Mouse (Mus musculus) MEL (cell line): ENCODE data around the gene Rnaseh2b. TPM values are rescaled to one million over a fixed set of nuclear protein-coding genes. Genes with fewer than 3 reads are reported as not detected.

Experiments used
- DNase-seq: peaks from one replicate; pipeline ENCODE4 v3.0.0; 2011; ENCODE audit warnings: low read depth, low spot score
- H3K27ac ChIP-seq: 2 replicates; pipeline ENCODE4 v1.5.1; 2012; ENCODE audit warnings: low read depth, mild to moderate bottlenecking, control low read depth, low read length, moderate library complexity; ENCODE audit not compliant: control insufficient read depth
- H3K27me3 ChIP-seq, 2 experiments: fragments of 150-350 bp in 1 of 2; sonication (generic) in 1 of 2; 2 replicates each; pipeline ENCODE4 v1.6.1; 2012; ENCODE audit warnings: low read length in 2 of 2, mild to moderate bottlenecking in 2 of 2, improper control_type of control experiment in 1 of 2, moderate library complexity in 1 of 2; ENCODE audit not compliant: insufficient read depth in 2 of 2, control insufficient read depth in 1 of 2
- H3K36me3 ChIP-seq, 2 experiments: 2 replicates each; pipeline ENCODE4 v1.6.1; 2012 to 2014; ENCODE audit warnings: low read length in 2 of 2, improper control_type of control experiment in 1 of 2, inconsistent platforms in 1 of 2, mild to moderate bottlenecking in 1 of 2; ENCODE audit not compliant: insufficient read depth in 2 of 2, control insufficient read depth in 1 of 2
- H3K4me1 ChIP-seq, 2 experiments: fragments of 150-350 bp in 1 of 2; sonication (generic) in 1 of 2; 2 replicates each; pipeline ENCODE4 v1.6.1; 2012; ENCODE audit warnings: low read length in 2 of 2, improper control_type of control experiment in 1 of 2, mild to moderate bottlenecking in 1 of 2; ENCODE audit not compliant: insufficient read depth in 2 of 2, control insufficient read depth in 1 of 2
- H3K4me3 ChIP-seq, 2 experiments: fragments of 150-350 bp in 1 of 2; sonication (generic) in 1 of 2; 2 replicates each; pipeline ENCODE4 v1.5.1; 2012; ENCODE audit warnings: low read depth in 2 of 2, low read length in 2 of 2, mild to moderate bottlenecking in 2 of 2, moderate library complexity in 2 of 2, control low read depth in 1 of 2, improper control_type of control experiment in 1 of 2; ENCODE audit not compliant: control insufficient read depth in 1 of 2, insufficient read depth in 1 of 2
- H3K79me2 ChIP-seq: 2 replicates; pipeline ENCODE4 v1.6.1; 2012; ENCODE audit warnings: mild to moderate bottlenecking, low read length, moderate library complexity; ENCODE audit not compliant: control insufficient read depth, poor library complexity, insufficient read depth
- H3K9ac ChIP-seq: 2 replicates; pipeline ENCODE4 v1.6.1; 2012; ENCODE audit warnings: low read depth, mild to moderate bottlenecking, control low read depth, low read length, moderate library complexity; ENCODE audit not compliant: control insufficient read depth, poor library complexity, severe bottlenecking
- H3K9me3 ChIP-seq: fragments of 150-350 bp; sonication (generic); replicated peaks from 2 replicates; pipeline ENCODE4 v1.6.1; 2012; ENCODE audit warnings: mild to moderate bottlenecking, low read length, improper control_type of control experiment, moderate library complexity; ENCODE audit not compliant: insufficient read depth
- BHLHE40 ChIP-seq: IDR thresholded peaks from 2 replicates; pipeline ENCODE4 v1.6.1; 2012; ENCODE audit warnings: low read depth, mild to moderate bottlenecking, inconsistent platforms, low read length, improper control_type of control experiment, borderline replicate concordance
- CTCF ChIP-seq, 3 experiments: IDR thresholded peaks in 2 of 3; conservative IDR thresholded peaks in 1 of 3; 2 replicates each; pipeline ENCODE4 v1.5.1; 2011 to 2012; ENCODE audit warnings: low read length in 3 of 3, low read depth in 2 of 3, mild to moderate bottlenecking in 2 of 3, improper control_type of control experiment in 1 of 3, inconsistent platforms in 1 of 3, mixed read lengths in 1 of 3, moderate library complexity in 1 of 3; ENCODE audit not compliant: control insufficient read depth in 1 of 3, insufficient read depth in 1 of 3, poor library complexity in 1 of 3, severe bottlenecking in 1 of 3
- E2F4 ChIP-seq: IDR thresholded peaks from 2 replicates; pipeline ENCODE4 v1.6.1; 2011; ENCODE audit warnings: low read depth, low read length, improper control_type of control experiment, borderline replicate concordance
- GATA1 ChIP-seq: IDR thresholded peaks from 2 replicates; pipeline ENCODE4 v1.6.1; 2011; ENCODE audit warnings: low read depth, low read length, improper control_type of control experiment
- JUND ChIP-seq: IDR thresholded peaks from 2 replicates; pipeline ENCODE4 v1.6.1; 2011; ENCODE audit warnings: low read depth, mild to moderate bottlenecking, improper control_type of control experiment, low read length
- KAT2A ChIP-seq: conservative IDR thresholded peaks from 2 replicates; pipeline ENCODE4 v1.6.1; 2012; ENCODE audit warnings: low read depth, low read length, improper control_type of control experiment, inconsistent platforms
- MAX ChIP-seq: IDR thresholded peaks from 2 replicates; pipeline ENCODE4 v1.6.1; 2011; ENCODE audit warnings: low read length, improper control_type of control experiment
- MAZ ChIP-seq: IDR thresholded peaks from 2 replicates; pipeline ENCODE4 v1.6.1; 2012; ENCODE audit warnings: low read depth, mild to moderate bottlenecking, inconsistent platforms, low read length, improper control_type of control experiment
- MYB ChIP-seq: IDR thresholded peaks from 2 replicates; pipeline ENCODE4 v1.6.1; 2011; ENCODE audit warnings: mild to moderate bottlenecking, low read depth, low read length, improper control_type of control experiment
- MYC ChIP-seq: IDR thresholded peaks from 2 replicates; pipeline ENCODE4 v1.6.1; 2011; ENCODE audit warnings: low read depth, mild to moderate bottlenecking, low read length, improper control_type of control experiment, moderate library complexity
- NELFE ChIP-seq: IDR thresholded peaks from 2 replicates; pipeline ENCODE4 v1.6.1; 2011; ENCODE audit warnings: low read depth, low read length, improper control_type of control experiment
- NRF1 ChIP-seq: IDR thresholded peaks from 2 replicates; pipeline ENCODE4 v1.6.1; 2014; ENCODE audit warnings: low read depth, mild to moderate bottlenecking, inconsistent platforms, low read length, improper control_type of control experiment, moderate library complexity; ENCODE audit not compliant: poor library complexity, insufficient read depth, severe bottlenecking
- POLR2A ChIP-seq, 2 experiments: IDR thresholded peaks; 2 replicates each; pipeline ENCODE4 v1.6.1; 2011 to 2012; ENCODE audit warnings: low read length in 2 of 2, mild to moderate bottlenecking in 2 of 2, control low read depth in 1 of 2, improper control_type of control experiment in 1 of 2, low read depth in 1 of 2, moderate library complexity in 1 of 2; ENCODE audit not compliant: control insufficient read depth in 1 of 2, insufficient read depth in 1 of 2, poor library complexity in 1 of 2
- POLR2AphosphoS2 ChIP-seq: IDR thresholded peaks from 2 replicates; pipeline ENCODE4 v1.6.1; 2011; ENCODE audit warnings: low read length, improper control_type of control experiment
- POLR2AphosphoS5 ChIP-seq: IDR thresholded peaks from 2 replicates; pipeline ENCODE4 v1.6.1; 2012; ENCODE audit warnings: low read depth, borderline replicate concordance, mild to moderate bottlenecking, inconsistent platforms, low read length, moderate library complexity, mixed read lengths
- RAD21 ChIP-seq: IDR thresholded peaks from 2 replicates; pipeline ENCODE4 v1.6.1; 2011; ENCODE audit warnings: mild to moderate bottlenecking, low read depth, low read length, improper control_type of control experiment
- RCOR1 ChIP-seq: IDR thresholded peaks from 2 replicates; pipeline ENCODE4 v1.6.1; 2012; ENCODE audit warnings: low read depth, mild to moderate bottlenecking, inconsistent platforms, low read length, improper control_type of control experiment
- SIN3A ChIP-seq: IDR thresholded peaks from 2 replicates; pipeline ENCODE4 v1.6.1; 2012; ENCODE audit warnings: low read length, improper control_type of control experiment, inconsistent platforms
- TAL1 ChIP-seq: IDR thresholded peaks from 2 replicates; pipeline ENCODE4 v1.6.1; 2012; ENCODE audit warnings: mild to moderate bottlenecking, inconsistent platforms, low read length, moderate library complexity, mixed read lengths
- TBP ChIP-seq: IDR thresholded peaks from 2 replicates; pipeline ENCODE4 v1.8.0; 2011; ENCODE audit warnings: low read depth, low read length, improper control_type of control experiment
- UBTF ChIP-seq: IDR thresholded peaks from 2 replicates; pipeline ENCODE4 v1.6.1; 2012; ENCODE audit warnings: low read depth, mild to moderate bottlenecking, inconsistent platforms, low read length, improper control_type of control experiment, moderate library complexity, borderline replicate concordance; ENCODE audit not compliant: insufficient read depth
- USF2 ChIP-seq, 2 experiments: IDR thresholded peaks; 2 replicates each; pipeline ENCODE4 v1.6.1; 2011 to 2012; ENCODE audit warnings: improper control_type of control experiment in 2 of 2, low read length in 2 of 2, borderline replicate concordance in 1 of 2, inconsistent platforms in 1 of 2, low read depth in 1 of 2, mild to moderate bottlenecking in 1 of 2; ENCODE audit not compliant: insufficient read depth in 1 of 2
- ZC3H11A ChIP-seq: IDR thresholded peaks from 2 replicates; pipeline ENCODE4 v1.6.1; 2012; ENCODE audit warnings: low read depth, mild to moderate bottlenecking, inconsistent platforms, low read length, improper control_type of control experiment
- ZMIZ1 ChIP-seq: IDR thresholded peaks from 2 replicates; pipeline ENCODE4 v1.6.1; 2012; ENCODE audit warnings: low read depth, mild to moderate bottlenecking, inconsistent platforms, low read length, improper control_type of control experiment, moderate library complexity
- ZNF384 ChIP-seq: IDR thresholded peaks from 2 replicates; pipeline ENCODE4 v1.6.1; 2012; ENCODE audit warnings: low read depth, mild to moderate bottlenecking, inconsistent platforms, low read length, improper control_type of control experiment
- polyA plus RNA-seq, 2 experiments: library from polyadenylated mRNA; stranded (reverse) in 1 of 2; unstranded in 1 of 2; fragments of >175 nt in 1 of 2; fragments of >200 nt in 1 of 2; gene quantifications; 2 replicates each; pipeline versions ENCODE4 v1.2.1 to v1.2.4; 2012; ENCODE audit warnings: low replicate concordance in 2 of 2, low read depth in 1 of 2; ENCODE audit not compliant: insufficient read length in 2 of 2, insufficient read depth in 1 of 2, missing spikeins in 1 of 2
- total RNA-seq: library from RNA; depleted of rRNA; stranded (reverse); fragments of 300-350 nt; gene quantifications from 2 replicates; pipeline ENCODE4 v1.2.3, GENCODE M21; 2012

Gene Rnaseh2b
- total and polyA plus RNA-seq, 3 experiments: 50.2 to 412 (median 88.2) TPM

DNA sequence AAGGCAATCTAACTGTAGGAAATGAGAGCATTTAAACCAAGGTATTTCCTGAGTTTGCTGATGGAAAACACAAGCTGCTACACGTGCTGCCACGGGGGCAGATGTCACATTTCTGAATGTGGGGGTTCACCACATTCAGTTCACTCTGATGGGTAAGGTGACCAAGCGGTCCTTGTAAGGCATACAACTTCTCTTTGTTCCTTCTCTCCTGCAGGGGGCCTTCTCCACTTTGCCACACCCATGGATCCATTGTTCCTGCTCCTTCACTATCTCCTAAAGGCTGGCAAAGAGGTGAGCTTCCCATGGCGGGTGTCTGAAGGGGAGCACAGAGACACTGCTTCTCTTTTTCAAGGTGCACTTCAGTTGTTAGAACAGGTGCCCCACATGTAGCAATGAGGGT lies 57.8 kb downstream of the Rnaseh2b start:
- Histone ChIP-seq H3K36me3 (peaks cover 0 to 4% of the 10 kb centered on the region in 2 experiments; a peak in 2 of 4 replicates), H3K9ac (no peak overlapping the region), H3K79me2 (peaks cover 3% of the 10 kb centered on the region; the same call in 1 of the 2 replicates), H3K4me3 (no peak overlapping the region), H3K9me3 (no peaks in the 10 kb centered on the region), H3K27ac (no peak overlapping the region), H3K27me3 (no peaks in the 10 kb centered on the region)
- DNase-seq: no peak
- TF ChIP-seq KAT2A: no peak
- TF ChIP-seq TBP: no peak
- no peak for TF ChIP-seq MAZ
- no peak for TF ChIP-seq SIN3A
- TF ChIP-seq BHLHE40: no peak
- no peak for TF ChIP-seq JUND
- no peak for TF ChIP-seq MYB
- TF ChIP-seq ZNF384: no peak
- TF ChIP-seq POLR2A (IDR thresholded peaks at IDR 0.05; ENCODE audit: control insufficient read depth in 1 of 2, insufficient read depth in 1 of 2, low read depth in 1 of 2, low read length in 2 of 2, poor library complexity in 1 of 2): no peak
- no peak for TF ChIP-seq ZMIZ1
- no peak for TF ChIP-seq RCOR1
- no peak for TF ChIP-seq MAX
- TF ChIP-seq, all 39 proteins: peak for 0
- H3K4me1 ChIP-seq: no peaks in the 10 kb centered on the region

DNA sequence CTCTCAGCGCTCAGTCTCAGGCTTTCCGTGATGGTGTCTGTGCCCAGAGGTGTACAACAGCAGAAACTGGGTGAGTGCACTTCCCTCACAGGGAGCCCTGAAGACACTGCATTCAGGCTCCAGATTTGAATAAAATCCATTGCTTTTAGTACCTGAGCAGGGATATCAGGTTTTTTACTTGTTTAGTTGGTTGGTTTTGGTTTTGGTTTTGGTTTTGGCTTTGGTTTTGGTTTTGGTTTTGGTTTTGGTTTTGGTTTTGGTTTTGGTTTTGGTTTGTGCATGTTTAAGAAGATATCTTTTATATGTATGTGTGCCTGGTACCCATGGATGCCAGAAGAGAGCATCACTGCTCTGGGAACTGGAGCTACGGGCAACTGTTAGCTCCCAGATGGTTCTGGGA lies 58.5 kb downstream of the Rnaseh2b start:
- H3K4me3 ChIP-seq: no peak overlapping the region
- no peak for DNase-seq
- H3K9ac ChIP-seq: no peak overlapping the region
- peaks cover 0 to 4% of the 10 kb centered on the region in 2 experiments; a peak in 2 of 4 replicates for H3K36me3 ChIP-seq
- H3K4me1 ChIP-seq: no peaks in the 10 kb centered on the region
- no peaks in the 10 kb centered on the region for H3K27me3 ChIP-seq
- no peaks in the 10 kb centered on the region for H3K79me2 ChIP-seq
- no peaks in the 10 kb centered on the region for H3K9me3 ChIP-seq
- TF ChIP-seq NELFE (no peak), UBTF (no peak), POLR2AphosphoS2 (no peak), E2F4 (no peak), CTCF (IDR thresholded peaks at IDR 0.05 in 2 of 3, conservative IDR thresholded peaks at IDR 0.05 in 1 of 3; ENCODE audit: control insufficient read depth in 1 of 3, insufficient read depth in 1 of 3, low read depth in 2 of 3, low read length in 3 of 3, poor library complexity in 1 of 3, severe bottlenecking in 1 of 3) (no peak), RCOR1 (no peak), ZMIZ1 (no peak), KAT2A (no peak), SIN3A (no peak), MYB (no peak), MYC (no peak), TAL1 (no peak), ZNF384 (no peak), POLR2A (IDR thresholded peaks at IDR 0.05; ENCODE audit: control insufficient read depth in 1 of 2, insufficient read depth in 1 of 2, low read depth in 1 of 2, low read length in 2 of 2, poor library complexity in 1 of 2) (no peak), RAD21 (no peak), ZC3H11A (no peak), USF2 (IDR thresholded peaks at IDR 0.05; ENCODE audit: borderline replicate concordance in 1 of 2, insufficient read depth in 1 of 2, low read depth in 1 of 2, low read length in 2 of 2) (no peak), NRF1 (no peak), POLR2AphosphoS5 (no peak), GATA1 (no peak)
- no peak overlapping the region for H3K27ac ChIP-seq
